ENCODE assay signal across 9 mouse cellular contexts in the genomic region with DNA sequence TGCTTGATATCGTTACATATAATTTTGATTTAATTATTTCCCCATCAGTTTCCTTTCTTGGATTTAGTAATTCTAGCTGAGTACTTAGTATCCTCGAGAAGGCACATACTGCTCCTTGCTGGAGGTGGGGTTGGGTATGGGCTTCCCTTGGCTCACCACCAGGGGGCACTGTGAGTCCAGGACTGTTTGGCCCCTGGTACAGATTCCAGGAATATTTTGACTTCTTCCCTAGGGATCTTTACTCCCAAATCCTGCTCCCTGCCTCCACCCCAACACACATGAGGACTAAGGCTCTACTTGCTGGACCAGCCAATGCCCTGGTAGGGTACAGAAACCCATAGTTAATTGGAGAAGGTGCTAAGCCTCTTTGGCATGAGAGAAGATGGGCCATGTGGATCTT. TPM values are rescaled to one million over a fixed set of nuclear protein-coding genes. Genes with fewer than 3 reads are reported as not detected.
DNase-seq lines count a peak whose midpoint lies in the region; ATAC-seq and TF ChIP-seq lines count a peak whose summit lies in the region.
"Had no signal": no experiment of that assay in that cellular context is flagged by ENCODE, and none has a peak within 500 bp of the region (broad histone marks: within the 10 kb centered on the region; RNA-seq: fewer than 3 reads in every experiment).

No protein-coding gene starts in this region.

- peak; percentile 43 for DNase-seq in MEL (ENCODE audit: low read depth, low spot score)
- DNase-seq in c-Kit-positive CD71-positive TER-119-negative erythroid progenitor cells, embryonic 14.5 days (ENCODE audit: low read depth): peak; percentile 3
- peak; percentile 80 to 88 for DNase-seq in heart, postnatal 14 days
- DNase-seq in layer of hippocampus, adult 8-10 months (ENCODE audit: low spot score in 2 of 2): peak; percentile 24 to 72
- peak; percentile 85 for DNase-seq in lung, postnatal 0 days (ENCODE audit: low spot score)
- DNase-seq in retina, embryonic 14.5 days (ENCODE audit: low spot score): peak; percentile 86
- peak; percentile 38 to 77 for DNase-seq in urinary bladder, postnatal 36 days (ENCODE audit: low spot score in 2 of 2)

- peak; percentile 46; the same call in 1 of the 2 replicates for ATAC-seq in forebrain, embryonic 12.5 days (ENCODE audit: low FRiP score)
- ATAC-seq in lung, postnatal 0 days: peak; percentile 74

- H3K9ac ChIP-seq in MEL (ENCODE audit: control insufficient read depth, low read depth, low read length, poor library complexity, severe bottlenecking): no peak overlapping the region
- H3K9ac ChIP-seq in forebrain, embryonic 12.5 days: no peak overlapping the region
- no peak overlapping the region for H3K9ac ChIP-seq in lung, postnatal 0 days (replicated peaks; ENCODE audit: low read depth)
- H3K9ac ChIP-seq: heart, embryonic 13.5 days had no signal

- WGBS in forebrain, embryonic 12.5 days: 17% methylated on average over 2 of the region's 2 CpGs
- WGBS in lung, postnatal 0 days: 9% methylated on average over 2 of the region's 2 CpGs

- H3K4me1 ChIP-seq in MEL (ENCODE audit: control insufficient read depth in 1 of 2, insufficient read depth in 2 of 2, low read length in 2 of 2): no peaks in the 10 kb centered on the region
- no peaks in the 10 kb centered on the region for H3K4me1 ChIP-seq in forebrain, embryonic 12.5 days
- H3K4me1 ChIP-seq in lung, postnatal 0 days (ENCODE audit: insufficient read depth, low read depth, low read length): no peaks in the 10 kb centered on the region

- H3K4me2 ChIP-seq in forebrain, embryonic 12.5 days: no peak overlapping the region
- no peak overlapping the region for H3K4me2 ChIP-seq in lung, postnatal 0 days (replicated peaks; ENCODE audit: low read depth, low read length)
- H3K4me2 ChIP-seq: heart, embryonic 13.5 days had no signal

- intact Hi-C loops in heart, postnatal 14 days (cut with DNase I): loop anchor here (1.0 to 5.0 kb wide), 3 partner anchors 49 to 669 kb away; no protein-coding TSS in a partner anchor

- no peak for TF ChIP-seq POLR2A in MEL (IDR thresholded peaks at IDR 0.05; ENCODE audit: control insufficient read depth in 1 of 2, insufficient read depth in 1 of 2, low read depth in 1 of 2, low read length in 2 of 2, poor library complexity in 1 of 2)

- TF ChIP-seq EP300 in MEL (IDR thresholded peaks at IDR 0.05; ENCODE audit: low read depth in 1 of 2, low read length in 2 of 2): no peak
- no peak for TF ChIP-seq EP300 in lung, postnatal 0 days (IDR thresholded peaks at IDR 0.05)

- H3K4me3 ChIP-seq in MEL (ENCODE audit: control insufficient read depth in 1 of 2, insufficient read depth in 1 of 2, low read depth in 2 of 2, low read length in 2 of 2): no peak overlapping the region
- no peak overlapping the region for H3K4me3 ChIP-seq in forebrain, embryonic 12.5 days (replicated peaks)
- no peak overlapping the region for H3K4me3 ChIP-seq in lung, postnatal 0 days (ENCODE audit: low read depth, low read length)
- H3K4me3 ChIP-seq: heart, embryonic 13.5 days had no signal

- H3K79me2 ChIP-seq in MEL (ENCODE audit: control insufficient read depth, insufficient read depth, low read length, poor library complexity): no peaks in the 10 kb centered on the region

- H3K27me3 ChIP-seq in MEL (ENCODE audit: control insufficient read depth in 1 of 2, insufficient read depth in 2 of 2, low read length in 2 of 2): peaks cover 0 to 2% of the 10 kb centered on the region in 2 experiments; a peak in 1 of 4 replicates
- H3K27me3 ChIP-seq in forebrain, embryonic 12.5 days: no peaks in the 10 kb centered on the region; the same call in none of the 2 replicates
- H3K27me3 ChIP-seq in lung, postnatal 0 days (replicated peaks; ENCODE audit: insufficient read depth, low read length): no peaks in the 10 kb centered on the region
- H3K27me3 ChIP-seq: heart, embryonic 13.5 days had no signal

- TF ChIP-seq RAD21 in MEL (IDR thresholded peaks at IDR 0.05; ENCODE audit: low read depth, low read length): peak; percentile 63

- H3K36me3 ChIP-seq in MEL (ENCODE audit: control insufficient read depth in 1 of 2, insufficient read depth in 2 of 2, low read length in 2 of 2): no peaks in the 10 kb centered on the region
- H3K36me3 ChIP-seq in forebrain, embryonic 12.5 days (replicated peaks): no peaks in the 10 kb centered on the region
- H3K36me3 ChIP-seq in lung, postnatal 0 days (ENCODE audit: insufficient read depth, low read length): no peaks in the 10 kb centered on the region
- H3K36me3 ChIP-seq: heart, embryonic 13.5 days had no signal

- H3K27ac ChIP-seq in MEL (ENCODE audit: control insufficient read depth, low read depth, low read length): no peak overlapping the region
- no peak overlapping the region for H3K27ac ChIP-seq in forebrain, embryonic 12.5 days
- no peak overlapping the region for H3K27ac ChIP-seq in lung, postnatal 0 days (ENCODE audit: low read length)
- H3K27ac ChIP-seq: heart, embryonic 13.5 days had no signal

- TF ChIP-seq CTCF in MEL (IDR thresholded peaks at IDR 0.05 in 2 of 3, conservative IDR thresholded peaks at IDR 0.05 in 1 of 3; ENCODE audit: control insufficient read depth in 1 of 3, insufficient read depth in 1 of 3, low read depth in 2 of 3, low read length in 3 of 3, poor library complexity in 1 of 3, severe bottlenecking in 1 of 3): peak; percentile 74 to 94 (median 77)
- TF ChIP-seq CTCF in lung, postnatal 0 days (IDR thresholded peaks at IDR 0.05): peak; percentile 90

- no peaks in the 10 kb centered on the region for H3K9me3 ChIP-seq in MEL (replicated peaks; ENCODE audit: insufficient read depth, low read length)
- no peaks in the 10 kb centered on the region for H3K9me3 ChIP-seq in forebrain, embryonic 12.5 days
- no peaks in the 10 kb centered on the region for H3K9me3 ChIP-seq in lung, postnatal 0 days (ENCODE audit: low read length)
- H3K9me3 ChIP-seq: heart, embryonic 13.5 days had no signal

TF ChIP-seq in MEL, 35 proteins besides CTCF, POLR2A, EP300 and RAD21:
- no peak for TF ChIP-seq ZMIZ1 (IDR thresholded peaks at IDR 0.05; ENCODE audit: low read depth, low read length)
- TF ChIP-seq NELFE (IDR thresholded peaks at IDR 0.05; ENCODE audit: low read depth, low read length): no peak
- TF ChIP-seq ZKSCAN1 (IDR thresholded peaks at IDR 0.05; ENCODE audit: low read depth, low read length): no peak
- peak; percentile 76 for TF ChIP-seq SMC3 (IDR thresholded peaks at IDR 0.05; ENCODE audit: low read depth, low read length)
- peak; percentile 42; the same call in 1 of the 2 replicates for TF ChIP-seq ZC3H11A (IDR thresholded peaks at IDR 0.05; ENCODE audit: low read depth, low read length)
- TF ChIP-seq POLR2AphosphoS5 (IDR thresholded peaks at IDR 0.05; ENCODE audit: borderline replicate concordance, low read depth, low read length): no peak
- no peak for TF ChIP-seq POLR2AphosphoS2 (IDR thresholded peaks at IDR 0.05; ENCODE audit: low read length)

RNA-seq across cellular contexts. Expression of a gene that starts 36.0 kb away (rescaled TPM):
- total RNA-seq in MEL (2012; rRNA removed): 111 and 117 TPM in 2 replicates
- 10 to 100 TPM in 1 of 2 experiments, not detected in 1; 68.6 TPM for polyA plus RNA-seq in MEL (2012; ENCODE audit: insufficient read depth in 1 of 2, insufficient read length in 2 of 2, low read depth in 1 of 2, low replicate concordance in 2 of 2, missing spikeins in 1 of 2)
- polyA plus RNA-seq in forebrain, embryonic 12.5 days (2016; fragmentation: Nextera tagmentation; extraction: Ambion mirVana): 77.5 and 83.9 TPM in 2 replicates
- 10 to 100 TPM; 43.6 to 48.4 TPM for total RNA-seq in heart, postnatal 14 days (2021)
- 10 to 100 TPM; 56.2 to 68.4 (median 62.7) TPM for total RNA-seq in layer of hippocampus, adult 8-10 months (2022)
- polyA plus RNA-seq in lung, postnatal 0 days (2015; fragmentation: Nextera tagmentation; extraction: Ambion mirVana): 53.2 TPM in 2 replicates

Comparison
In these comparisons a context has a peak if more than half of its experiments do, and no peak if none do; other contexts are left out.
1. DNase-seq: peak in every context shown above with its lines; median percentile 86 in retina, embryonic 14.5 days; 85 in lung, postnatal 0 days; 84 in heart, postnatal 14 days; 58 in urinary bladder, postnatal 36 days; 48 in layer of hippocampus, adult 8-10 months; 43 in MEL; 3 in c-Kit-positive CD71-positive TER-119-negative erythroid progenitor cells, embryonic 14.5 days.